Mouse (Mus musculus): ENCODE data around the gene Fam219a. TPM values are rescaled to one million over a fixed set of nuclear protein-coding genes. Genes with fewer than 3 reads are reported as not detected.

Fam219a gene
- polyA plus RNA-seq, 1 experiment from 2014 or later = 13.7 TPM

DNA sequence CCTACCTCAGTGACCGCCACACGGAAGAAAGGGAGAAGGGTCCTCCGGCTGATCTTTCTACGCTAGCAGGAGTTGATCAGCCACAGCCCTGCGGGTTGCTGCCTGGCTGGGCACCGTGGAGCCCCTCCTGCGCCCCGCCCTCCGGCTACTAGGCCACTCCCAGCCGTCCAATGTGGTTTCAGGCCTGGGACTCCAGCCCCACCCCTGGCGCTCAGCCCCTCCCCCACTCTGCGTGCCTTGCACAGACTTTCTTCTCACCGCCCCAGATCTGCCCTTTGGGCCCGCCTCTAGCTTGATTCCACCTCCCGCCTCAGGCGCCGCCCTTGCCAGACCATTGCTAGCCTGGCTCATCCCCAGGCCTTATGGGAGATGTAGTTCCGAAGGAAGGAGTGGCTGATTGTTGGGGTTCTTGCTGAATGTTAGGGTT lies 66.3 kb downstream of the Fam219a start, which contains the start of gene AI464131:
Gene AI464131, minus strand, starts transcription at position 91 of the 427 bp plus-strand sequence.
- Histone ChIP-seq H3K4me2 (ENCODE audit: low read length) (peak within 1 kb of the TSS; percentile 50), H3K27me3 (replicated peaks; ENCODE audit: control insufficient read depth, insufficient read depth, low read length) (peaks cover 35% of the 10 kb centered on the region), H3K9me3 (ENCODE audit: control insufficient read depth, low read length) (no peaks in the 10 kb centered on the region), H3K27ac (ENCODE audit: low read length) (no peak within 1 kb of the TSS), H3K4me1 (replicated peaks; ENCODE audit: control insufficient read depth, insufficient read depth, low read length) (peaks cover 40% of the 10 kb centered on the region), H3K36me3 (ENCODE audit: control insufficient read depth, insufficient read depth) (no peaks in the 10 kb centered on the region), H3K4me3 (replicated peaks; ENCODE audit: low read length) (peak within 1 kb of the TSS; percentile 39), H3K9ac (replicated peaks; ENCODE audit: low read depth, low read length) (peak within 1 kb of the TSS; percentile 44; the same call in 1 of the 2 replicates)
- ATAC-seq = peak; percentile 86
- WGBS = 3% methylated on average over 16 of the region's 18 CpGs

DNA sequence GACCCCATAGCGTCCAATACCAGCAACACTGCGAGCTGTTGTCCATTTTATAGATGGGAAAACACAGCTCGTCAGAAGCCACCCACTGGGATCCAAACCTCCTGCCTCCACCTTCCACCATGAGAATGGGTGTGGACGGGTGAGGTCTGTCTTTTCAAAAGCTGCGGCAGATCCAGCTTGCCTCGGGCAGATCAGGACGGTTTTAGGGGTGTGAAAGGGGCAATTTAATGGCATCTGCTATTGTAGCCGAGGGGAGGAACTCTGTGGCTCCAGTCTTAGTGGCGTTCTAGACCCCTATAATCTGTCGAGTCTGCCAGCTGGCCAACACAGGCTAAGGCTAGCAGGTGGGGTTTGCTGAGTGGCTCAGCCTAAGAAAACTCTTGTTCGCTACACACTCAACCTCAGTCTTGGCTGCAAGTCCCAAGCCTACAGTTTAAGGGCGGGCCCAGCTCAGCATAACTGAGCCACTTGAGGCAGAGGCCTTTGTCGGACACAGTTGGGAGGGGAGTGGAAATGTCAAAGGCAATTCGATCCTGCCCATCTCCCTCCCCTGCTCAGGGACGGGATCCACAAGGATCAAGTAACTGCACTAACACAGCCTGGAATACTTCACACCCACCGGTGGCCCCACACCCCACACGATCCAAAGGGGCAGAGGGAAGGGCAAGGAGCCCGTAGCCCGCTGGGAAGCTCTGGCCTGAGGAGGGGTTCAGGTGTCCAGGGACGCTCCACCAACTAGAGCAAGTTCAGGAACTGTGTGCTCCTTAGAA lies 67.0 kb downstream of the Fam219a start:
- Histone ChIP-seq H3K27me3 (replicated peaks; ENCODE audit: control insufficient read depth, insufficient read depth, low read length) (peaks cover 40% of the 10 kb centered on the region), H3K4me3 (replicated peaks; ENCODE audit: low read length) (peak overlapping the region; percentile 39), H3K9me3 (ENCODE audit: control insufficient read depth, low read length) (no peaks in the 10 kb centered on the region), H3K36me3 (ENCODE audit: control insufficient read depth, insufficient read depth) (no peaks in the 10 kb centered on the region), H3K4me1 (replicated peaks; ENCODE audit: control insufficient read depth, insufficient read depth, low read length) (peaks cover 40% of the 10 kb centered on the region), H3K27ac (ENCODE audit: low read length) (no peak overlapping the region), H3K9ac (replicated peaks; ENCODE audit: low read depth, low read length) (peak overlapping the region; percentile 44; the same call in 1 of the 2 replicates), H3K4me2 (ENCODE audit: low read length) (peak overlapping the region; percentile 50)
- peak; percentile 6 for ATAC-seq
- 9% methylated on average over 20 of the region's 20 CpGs for WGBS

DNA sequence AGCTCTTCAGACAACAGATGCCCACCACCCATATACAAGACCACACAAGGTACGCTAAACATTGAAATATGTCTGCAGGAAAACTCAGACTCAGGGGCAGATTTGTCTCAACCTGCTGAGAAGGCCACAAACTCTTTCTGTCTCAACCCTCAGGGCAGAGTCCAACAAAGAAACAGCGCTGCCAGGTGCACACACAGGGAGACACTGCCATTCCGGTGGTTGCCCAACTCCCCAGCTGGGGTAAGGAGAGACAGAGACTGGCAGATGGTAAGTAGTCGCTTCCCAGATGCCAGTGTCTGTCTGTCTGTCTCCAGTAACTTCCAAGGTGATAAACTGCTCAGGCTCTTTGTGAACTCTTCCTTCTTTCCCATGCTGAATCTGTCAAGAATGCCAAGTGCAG lies 68.6 kb downstream of the Fam219a start:
- no peak for ATAC-seq
- Histone ChIP-seq H3K4me2 (ENCODE audit: low read length) (no peak overlapping the region), H3K4me1 (replicated peaks; ENCODE audit: control insufficient read depth, insufficient read depth, low read length) (peaks cover 40% of the 10 kb centered on the region), H3K4me3 (replicated peaks; ENCODE audit: low read length) (no peak overlapping the region), H3K9ac (replicated peaks; ENCODE audit: low read depth, low read length) (no peak overlapping the region), H3K27ac (ENCODE audit: low read length) (no peak overlapping the region), H3K36me3 (ENCODE audit: control insufficient read depth, insufficient read depth) (no peaks in the 10 kb centered on the region), H3K27me3 (replicated peaks; ENCODE audit: control insufficient read depth, insufficient read depth, low read length) (peaks cover 46% of the 10 kb centered on the region), H3K9me3 (ENCODE audit: control insufficient read depth, low read length) (no peaks in the 10 kb centered on the region)
- WGBS = 73% methylated on average over 4 of the region's 4 CpGs

DNA sequence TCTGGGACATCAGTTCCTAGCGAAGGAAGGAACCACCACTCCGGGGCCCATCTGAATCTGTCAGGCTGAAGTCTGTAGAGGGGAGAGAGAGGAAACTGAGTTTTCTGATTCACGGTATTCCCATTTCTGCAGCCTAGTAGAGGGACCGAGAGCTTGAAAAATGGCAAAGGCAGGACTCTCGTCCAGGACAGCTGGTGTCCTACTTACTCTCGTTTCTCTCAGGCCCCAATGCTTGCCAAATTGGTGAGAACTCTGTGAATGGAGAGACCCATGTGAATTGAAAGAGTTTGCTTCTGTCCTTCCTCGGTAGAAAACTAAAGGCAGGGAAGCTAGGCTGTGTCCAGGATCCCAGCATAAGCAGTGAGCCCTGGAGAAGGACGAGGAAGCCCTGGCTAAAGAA lies 69.7 kb downstream of the Fam219a start:
- peaks cover 46% of the 10 kb centered on the region for H3K27me3 ChIP-seq (replicated peaks; ENCODE audit: control insufficient read depth, insufficient read depth, low read length)

GRCm38 (mm10) chr4:41498921-41499391 lies 70.4 kb downstream of the Fam219a start:
- Histone ChIP-seq H3K4me3 (replicated peaks; ENCODE audit: low read length) (peak overlapping the region; percentile 42), H3K4me2 (ENCODE audit: low read length) (peak overlapping the region; percentile 60), H3K27me3 (replicated peaks; ENCODE audit: control insufficient read depth, insufficient read depth, low read length) (peaks cover 46% of the 10 kb centered on the region), H3K9me3 (ENCODE audit: control insufficient read depth, low read length) (no peaks in the 10 kb centered on the region), H3K36me3 (ENCODE audit: control insufficient read depth, insufficient read depth) (no peaks in the 10 kb centered on the region), H3K27ac (ENCODE audit: low read length) (no peak overlapping the region), H3K4me1 (replicated peaks; ENCODE audit: control insufficient read depth, insufficient read depth, low read length) (peaks cover 43% of the 10 kb centered on the region), H3K9ac (replicated peaks; ENCODE audit: low read depth, low read length) (peak overlapping the region; percentile 25; the same call in 1 of the 2 replicates)
- no peak for ATAC-seq
- WGBS = 16% methylated on average over 43 of the region's 43 CpGs

More for the DNA sequence above, 69.7 kb downstream of the Fam219a start:
- H3K36me3 ChIP-seq (ENCODE audit: control insufficient read depth, insufficient read depth) = no peaks in the 10 kb centered on the region
- 58% methylated on average over 8 of the region's 8 CpGs for WGBS
- no peak overlapping the region for H3K4me2 ChIP-seq (ENCODE audit: low read length)
- no peak overlapping the region for H3K9ac ChIP-seq (replicated peaks; ENCODE audit: low read depth, low read length)
- peaks cover 43% of the 10 kb centered on the region for H3K4me1 ChIP-seq (replicated peaks; ENCODE audit: control insufficient read depth, insufficient read depth, low read length)
- no peak for ATAC-seq
- H3K27ac ChIP-seq (ENCODE audit: low read length) = no peak overlapping the region
- no peaks in the 10 kb centered on the region for H3K9me3 ChIP-seq (ENCODE audit: control insufficient read depth, low read length)
- no peak overlapping the region for H3K4me3 ChIP-seq (replicated peaks; ENCODE audit: low read length)

- Histone ChIP-seq H3K27ac (ENCODE audit: low read length) (no peak overlapping the region), H3K36me3 (ENCODE audit: control insufficient read depth, insufficient read depth) (no peaks in the 10 kb centered on the region), H3K9ac (replicated peaks; ENCODE audit: low read depth, low read length) (peak overlapping the region; percentile 48), H3K4me2 (ENCODE audit: low read length) (peak overlapping the region; percentile 60), H3K4me3 (replicated peaks; ENCODE audit: low read length) (peak overlapping the region; percentile 42), H3K9me3 (ENCODE audit: control insufficient read depth, low read length) (no peaks in the 10 kb centered on the region), H3K4me1 (replicated peaks; ENCODE audit: control insufficient read depth, insufficient read depth, low read length) (peaks cover 41% of the 10 kb centered on the region), H3K27me3 (replicated peaks; ENCODE audit: control insufficient read depth, insufficient read depth, low read length) (peaks cover 46% of the 10 kb centered on the region)
- 11% methylated on average over 72 of the region's 72 CpGs for WGBS
- ATAC-seq = no peak
Observed at GRCm38 (mm10) chr4:41497995-41498845, 71.1 kb downstream of the Fam219a start.

GRCm38 (mm10) chr4:41497579-41497978 lies 71.8 kb downstream of the Fam219a start:
- Histone ChIP-seq H3K27ac (ENCODE audit: low read length) (no peak overlapping the region), H3K36me3 (ENCODE audit: control insufficient read depth, insufficient read depth) (no peaks in the 10 kb centered on the region), H3K4me3 (replicated peaks; ENCODE audit: low read length) (peak overlapping the region; percentile 42), H3K4me2 (ENCODE audit: low read length) (peak overlapping the region; percentile 60), H3K4me1 (replicated peaks; ENCODE audit: control insufficient read depth, insufficient read depth, low read length) (peaks cover 36% of the 10 kb centered on the region), H3K9me3 (ENCODE audit: control insufficient read depth, low read length) (no peaks in the 10 kb centered on the region), H3K9ac (replicated peaks; ENCODE audit: low read depth, low read length) (peak overlapping the region; percentile 48), H3K27me3 (replicated peaks; ENCODE audit: control insufficient read depth, insufficient read depth, low read length) (peaks cover 46% of the 10 kb centered on the region)
- ATAC-seq = peak; percentile 19; the same call in 1 of the 2 replicates
- 6% methylated on average over 34 of the region's 34 CpGs for WGBS

DNA sequence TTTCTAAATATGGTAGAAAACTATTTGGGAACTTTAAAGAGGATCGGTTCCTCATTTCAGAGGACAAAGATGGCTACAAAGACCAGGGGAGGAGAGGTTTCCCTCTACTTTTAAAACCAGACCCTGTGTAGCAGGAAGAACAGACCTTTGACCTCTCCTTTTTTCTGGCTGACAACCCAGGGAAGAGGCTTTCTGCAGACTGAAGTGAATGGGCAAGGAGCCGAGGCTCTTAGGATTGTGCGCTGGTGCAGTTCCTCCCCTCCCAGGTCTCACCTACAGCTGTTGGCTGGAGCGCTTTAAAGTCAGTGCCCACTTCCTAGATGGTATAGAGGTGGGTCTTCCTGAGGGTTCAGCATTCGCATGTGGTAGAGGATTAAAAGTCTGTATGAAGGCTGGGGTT lies 72.3 kb downstream of the Fam219a start:
- peaks cover 46% of the 10 kb centered on the region for H3K27me3 ChIP-seq (replicated peaks; ENCODE audit: control insufficient read depth, insufficient read depth, low read length)
- H3K4me1 ChIP-seq (replicated peaks; ENCODE audit: control insufficient read depth, insufficient read depth, low read length) = peaks cover 30% of the 10 kb centered on the region
- H3K9me3 ChIP-seq (ENCODE audit: control insufficient read depth, low read length) = no peaks in the 10 kb centered on the region
- no peaks in the 10 kb centered on the region for H3K36me3 ChIP-seq (ENCODE audit: control insufficient read depth, insufficient read depth)
- no peak overlapping the region for H3K27ac ChIP-seq (ENCODE audit: low read length)
- no peak for ATAC-seq
- H3K9ac ChIP-seq (replicated peaks; ENCODE audit: low read depth, low read length) = no peak overlapping the region
- 53% methylated on average over 5 of the region's 5 CpGs for WGBS
- no peak overlapping the region for H3K4me3 ChIP-seq (replicated peaks; ENCODE audit: low read length)
- no peak overlapping the region for H3K4me2 ChIP-seq (ENCODE audit: low read length)

GRCm38 (mm10) chr4:41495850-41496249 lies 73.5 kb downstream of the Fam219a start:
- 30% methylated on average over 11 of the region's 11 CpGs for WGBS
- Histone ChIP-seq H3K27ac (ENCODE audit: low read length) (no peak overlapping the region), H3K4me2 (ENCODE audit: low read length) (no peak overlapping the region), H3K9ac (replicated peaks; ENCODE audit: low read depth, low read length) (no peak overlapping the region), H3K4me3 (replicated peaks; ENCODE audit: low read length) (no peak overlapping the region), H3K36me3 (ENCODE audit: control insufficient read depth, insufficient read depth) (no peaks in the 10 kb centered on the region), H3K9me3 (ENCODE audit: control insufficient read depth, low read length) (no peaks in the 10 kb centered on the region), H3K4me1 (replicated peaks; ENCODE audit: control insufficient read depth, insufficient read depth, low read length) (peaks cover 30% of the 10 kb centered on the region), H3K27me3 (replicated peaks; ENCODE audit: control insufficient read depth, insufficient read depth, low read length) (peaks cover 38% of the 10 kb centered on the region)
- ATAC-seq = peak; percentile 84
